Mouse (Mus musculus): ENCODE data around the gene Tdgf1.
A peak's percentile ranks its signal among the peaks of the same experiment; 100 is the strongest.

Tdgf1 gene

DNA sequence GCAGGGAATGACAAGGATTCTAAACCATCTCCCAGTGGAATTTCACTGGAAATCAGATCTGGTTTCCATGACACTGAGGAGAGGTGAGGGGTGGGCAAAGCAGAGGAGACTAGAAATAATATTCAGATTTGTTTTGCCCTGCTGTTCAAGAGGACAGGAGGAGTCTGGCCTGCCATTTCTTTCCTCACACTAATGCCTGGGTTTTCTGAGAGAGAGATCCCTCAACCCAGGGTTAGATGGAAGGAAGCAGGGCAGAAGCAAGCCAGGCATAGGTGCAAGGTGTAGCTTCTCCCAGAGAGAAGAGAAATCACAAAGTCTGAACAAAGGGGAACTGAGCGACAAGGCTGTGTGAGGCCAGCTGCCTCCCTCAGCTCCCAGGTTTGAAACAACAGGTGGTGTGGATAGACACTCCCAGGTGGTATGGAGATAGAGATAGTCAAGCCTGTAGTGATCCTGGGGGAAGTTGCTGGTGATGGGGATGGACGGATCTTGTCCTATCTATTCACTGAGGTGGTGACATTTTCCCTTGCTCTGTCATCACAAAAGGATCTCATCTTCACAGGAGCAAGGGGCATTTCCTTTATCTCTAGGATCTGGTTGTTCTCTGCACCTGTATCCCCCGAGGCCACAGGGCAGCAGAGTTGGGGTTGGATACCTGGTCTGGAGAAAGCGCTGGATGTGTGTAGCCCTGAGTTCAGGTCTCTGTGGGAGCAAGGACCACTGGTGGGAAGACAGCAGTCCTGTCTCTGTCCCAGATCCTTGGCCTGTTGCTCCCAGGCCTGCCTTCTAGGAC lies 37.9 kb downstream of the Tdgf1 start:
- DNase-seq = no peak

GRCm38 (mm10) chr9:110907201-110907837 lies 38.6 kb downstream of the Tdgf1 start:
- DNase-seq = no peak

GRCm38 (mm10) chr9:110902271-110902670 lies 43.7 kb downstream of the Tdgf1 start:
- DNase-seq = no peak

GRCm38 (mm10) chr9:110901204-110901603 lies 44.8 kb downstream of the Tdgf1 start:
- DNase-seq = no peak

GRCm38 (mm10) chr9:110899451-110900008 lies 46.4 kb downstream of the Tdgf1 start:
- no peak for DNase-seq

GRCm38 (mm10) chr9:110896595-110896994 lies 49.4 kb downstream of the Tdgf1 start:
- DNase-seq = peak; percentile 57

DNA sequence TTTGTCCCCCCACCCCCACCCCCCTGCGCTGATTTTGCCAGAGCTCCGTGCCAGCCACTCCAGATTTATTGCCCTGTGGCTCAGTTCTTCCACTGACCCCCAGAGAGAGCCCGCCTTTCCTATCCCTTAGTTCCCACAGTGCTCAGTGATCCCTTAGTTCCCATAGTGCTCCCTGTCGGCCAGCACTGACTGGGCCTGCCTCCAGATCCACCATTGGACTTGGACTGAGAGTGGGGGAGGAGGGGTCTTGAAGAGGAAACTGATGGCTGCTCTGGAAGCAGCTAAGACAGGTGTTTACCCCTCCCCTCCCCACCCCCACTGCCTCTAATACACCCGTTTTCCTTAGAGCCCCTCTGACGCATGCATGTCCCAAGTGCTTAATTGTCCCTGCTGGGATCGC lies 50.0 kb downstream of the Tdgf1 start:
- DNase-seq = peak; percentile 35

GRCm38 (mm10) chr9:110895507-110895906 lies 50.5 kb downstream of the Tdgf1 start:
- no peak for DNase-seq

GRCm38 (mm10) chr9:110893429-110893828 lies 52.5 kb downstream of the Tdgf1 start:
- no peak for DNase-seq

DNA sequence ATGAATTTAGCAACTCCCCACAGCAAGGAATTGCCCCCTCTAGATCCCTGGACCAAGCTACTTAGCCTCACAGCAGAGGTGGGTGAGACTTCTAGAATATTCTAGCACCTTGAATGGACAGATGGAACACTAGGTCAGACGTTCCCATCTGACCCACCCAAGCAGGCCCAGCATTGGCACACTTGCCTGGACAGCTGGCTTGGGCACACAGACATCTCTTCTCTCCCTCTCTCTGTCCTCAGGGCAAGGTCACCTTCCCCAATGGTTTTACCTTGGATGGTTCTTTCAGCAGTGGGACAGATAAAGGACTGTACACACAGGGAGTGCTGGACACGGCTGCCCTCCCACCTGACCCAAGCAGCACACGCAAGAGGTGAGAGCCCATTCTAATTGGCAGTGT lies 53.4 kb downstream of the Tdgf1 start:
- DNase-seq = no peak

- DNase-seq = no peak
These were observed 54.7 kb downstream of the Tdgf1 start for GRCm38 (mm10) chr9:110891077-110891828.

- no peak for DNase-seq
These were observed 55.8 kb downstream of the Tdgf1 start for GRCm38 (mm10) chr9:110890026-110890783.

All from retina, postnatal 1 day (tissue).